Mouse (Mus musculus): Measurements from ENCODE around the gene Krt36. TPM values are rescaled to one million over a fixed set of nuclear protein-coding genes. Genes with fewer than 3 reads are reported as not detected.

Gene Krt36
- total and polyA plus RNA-seq, 2 experiments from 2014 or later: not detected

- Histone ChIP-seq H3K27me3 (ENCODE audit: control insufficient read depth, insufficient read depth, low read length) (peaks cover 10% of the 10 kb centered on the region; the same call in 1 of the 2 replicates), H3K4me2 (ENCODE audit: low read depth, low read length) (no peak overlapping the region), H3K4me3 (ENCODE audit: low read depth, low read length) (no peak overlapping the region), H3K27ac (ENCODE audit: low read depth) (no peak overlapping the region), H3K36me3 (replicated peaks; ENCODE audit: control insufficient read depth, insufficient read depth, low read length) (no peaks in the 10 kb centered on the region), H3K9ac (replicated peaks; ENCODE audit: low read depth, low read length) (no peak overlapping the region), H3K4me1 (ENCODE audit: control insufficient read depth, insufficient read depth) (peaks cover 10% of the 10 kb centered on the region), H3K9me3 (replicated peaks; ENCODE audit: control insufficient read depth, low read length) (no peaks in the 10 kb centered on the region)
- no peak for ATAC-seq (ENCODE audit: insufficient read depth, low read depth)
- TF ChIP-seq EP300 (IDR thresholded peaks at IDR 0.05; ENCODE audit: low read depth): no peak
- no peak for TF ChIP-seq CTCF (IDR thresholded peaks at IDR 0.05; ENCODE audit: low read depth)
- whole genome bisulfite sequencing: 74% methylated on average over 21 of the region's 21 CpGs
- no peak for DNase-seq (ENCODE audit: low spot score)
Measured at GRCm38 (mm10) chr11:100140966-100141365, 35.5 kb upstream of the Krt36 start.

GRCm38 (mm10) chr11:100139391-100139790 is 34.0 kb upstream of the Krt36 start:
- Histone ChIP-seq H3K36me3 (replicated peaks; ENCODE audit: control insufficient read depth, insufficient read depth, low read length) (no peaks in the 10 kb centered on the region), H3K27ac (ENCODE audit: low read depth) (no peak overlapping the region), H3K4me3 (ENCODE audit: low read depth, low read length) (no peak overlapping the region), H3K9ac (replicated peaks; ENCODE audit: low read depth, low read length) (no peak overlapping the region), H3K4me2 (ENCODE audit: low read depth, low read length) (no peak overlapping the region), H3K4me1 (ENCODE audit: control insufficient read depth, insufficient read depth) (no peaks in the 10 kb centered on the region), H3K27me3 (ENCODE audit: control insufficient read depth, insufficient read depth, low read length) (0 out of 2 replicates have a peak, but pooled peaks cover 4% of the 10 kb centered on the region), H3K9me3 (replicated peaks; ENCODE audit: control insufficient read depth, low read length) (no peaks in the 10 kb centered on the region)
- ATAC-seq (ENCODE audit: insufficient read depth, low read depth): no peak
- DNase-seq (ENCODE audit: low spot score): no peak
- 52% methylated on average over 2 of the region's 2 CpGs for WGBS
- TF ChIP-seq EP300 (IDR thresholded peaks at IDR 0.05; ENCODE audit: low read depth) (no peak), CTCF (IDR thresholded peaks at IDR 0.05; ENCODE audit: low read depth) (no peak)

- TF ChIP-seq EP300 (IDR thresholded peaks at IDR 0.05; ENCODE audit: low read depth) (no peak), CTCF (IDR thresholded peaks at IDR 0.05; ENCODE audit: low read depth) (no peak)
- no peaks in the 10 kb centered on the region for H3K36me3 ChIP-seq (replicated peaks; ENCODE audit: control insufficient read depth, insufficient read depth, low read length)
- H3K27me3 ChIP-seq (ENCODE audit: control insufficient read depth, insufficient read depth, low read length): 0 out of 2 replicates have a peak, but pooled peaks cover 9% of the 10 kb centered on the region
- no peak overlapping the region for H3K27ac ChIP-seq (ENCODE audit: low read depth)
- 57% methylated on average over 7 of the region's 7 CpGs for WGBS
- ATAC-seq (ENCODE audit: insufficient read depth, low read depth): no peak
- H3K4me1 ChIP-seq (ENCODE audit: control insufficient read depth, insufficient read depth): no peaks in the 10 kb centered on the region
- no peaks in the 10 kb centered on the region for H3K9me3 ChIP-seq (replicated peaks; ENCODE audit: control insufficient read depth, low read length)
- DNase-seq (ENCODE audit: low spot score): no peak
- H3K9ac ChIP-seq (replicated peaks; ENCODE audit: low read depth, low read length): no peak overlapping the region
- H3K4me2 ChIP-seq (ENCODE audit: low read depth, low read length): no peak overlapping the region
- no peak overlapping the region for H3K4me3 ChIP-seq (ENCODE audit: low read depth, low read length)
Measured at GRCm38 (mm10) chr11:100138809-100139208, 33.4 kb upstream of the Krt36 start.

GRCm38 (mm10) chr11:100137693-100138092 is 32.3 kb upstream of the Krt36 start:
- Histone ChIP-seq H3K9ac (replicated peaks; ENCODE audit: low read depth, low read length) (no peak overlapping the region), H3K27me3 (ENCODE audit: control insufficient read depth, insufficient read depth, low read length) (0 out of 2 replicates have a peak, but pooled peaks cover 17% of the 10 kb centered on the region), H3K27ac (ENCODE audit: low read depth) (no peak overlapping the region), H3K4me1 (ENCODE audit: control insufficient read depth, insufficient read depth) (no peaks in the 10 kb centered on the region), H3K9me3 (replicated peaks; ENCODE audit: control insufficient read depth, low read length) (no peaks in the 10 kb centered on the region), H3K4me3 (ENCODE audit: low read depth, low read length) (no peak overlapping the region), H3K4me2 (ENCODE audit: low read depth, low read length) (no peak overlapping the region), H3K36me3 (replicated peaks; ENCODE audit: control insufficient read depth, insufficient read depth, low read length) (no peaks in the 10 kb centered on the region)
- ATAC-seq (ENCODE audit: insufficient read depth, low read depth) (no peak), DNase-seq (ENCODE audit: low spot score) (no peak)
- 51% methylated on average over 5 of the region's 5 CpGs for WGBS
- TF ChIP-seq CTCF (IDR thresholded peaks at IDR 0.05; ENCODE audit: low read depth) (no peak), EP300 (IDR thresholded peaks at IDR 0.05; ENCODE audit: low read depth) (no peak)

GRCm38 (mm10) chr11:100136559-100136958 is 31.1 kb upstream of the Krt36 start:
- TF ChIP-seq CTCF (IDR thresholded peaks at IDR 0.05; ENCODE audit: low read depth) (no peak), EP300 (IDR thresholded peaks at IDR 0.05; ENCODE audit: low read depth) (no peak)
- no peaks in the 10 kb centered on the region for H3K36me3 ChIP-seq (replicated peaks; ENCODE audit: control insufficient read depth, insufficient read depth, low read length)
- no peak overlapping the region for H3K4me2 ChIP-seq (ENCODE audit: low read depth, low read length)
- 24% methylated on average over 5 of the region's 5 CpGs for WGBS
- H3K27ac ChIP-seq (ENCODE audit: low read depth): no peak overlapping the region
- H3K4me1 ChIP-seq (ENCODE audit: control insufficient read depth, insufficient read depth): no peaks in the 10 kb centered on the region
- no peak overlapping the region for H3K4me3 ChIP-seq (ENCODE audit: low read depth, low read length)
- ATAC-seq (ENCODE audit: insufficient read depth, low read depth) (no peak), DNase-seq (ENCODE audit: low spot score) (no peak)
- no peak overlapping the region for H3K9ac ChIP-seq (replicated peaks; ENCODE audit: low read depth, low read length)
- no peaks in the 10 kb centered on the region for H3K9me3 ChIP-seq (replicated peaks; ENCODE audit: control insufficient read depth, low read length)
- 0 out of 2 replicates have a peak, but pooled peaks cover 21% of the 10 kb centered on the region for H3K27me3 ChIP-seq (ENCODE audit: control insufficient read depth, insufficient read depth, low read length)

GRCm38 (mm10) chr11:100135731-100136130 is 30.3 kb upstream of the Krt36 start, which contains the start of gene Krt15:
TSS of gene Krt15 (minus strand) at chr11:100135928.
- Histone ChIP-seq H3K4me1 (ENCODE audit: control insufficient read depth, insufficient read depth) (no peaks in the 10 kb centered on the region), H3K9me3 (replicated peaks; ENCODE audit: control insufficient read depth, low read length) (no peaks in the 10 kb centered on the region), H3K9ac (replicated peaks; ENCODE audit: low read depth, low read length) (no peak within 1 kb of the TSS), H3K36me3 (replicated peaks; ENCODE audit: control insufficient read depth, insufficient read depth, low read length) (no peaks in the 10 kb centered on the region), H3K4me2 (ENCODE audit: low read depth, low read length) (no peak within 1 kb of the TSS), H3K27ac (ENCODE audit: low read depth) (no peak within 1 kb of the TSS), H3K4me3 (ENCODE audit: low read depth, low read length) (no peak within 1 kb of the TSS), H3K27me3 (ENCODE audit: control insufficient read depth, insufficient read depth, low read length) (0 out of 2 replicates have a peak, but pooled peaks cover 21% of the 10 kb centered on the region)
- WGBS: 50% methylated on average over 7 of the region's 7 CpGs
- ATAC-seq (ENCODE audit: insufficient read depth, low read depth): no peak
- TF ChIP-seq CTCF (IDR thresholded peaks at IDR 0.05; ENCODE audit: low read depth): no peak
- TF ChIP-seq EP300 (IDR thresholded peaks at IDR 0.05; ENCODE audit: low read depth): no peak
- no peak for DNase-seq (ENCODE audit: low spot score)

All from heart, postnatal 0 days (tissue).